Mouse (Mus musculus) forebrain, embryonic 14.5 days (tissue): ENCODE measurements at regions not wholly inside any gene's neighbourhood (a gene's known extent, or its start where the extent isn't known, plus 50 kb on each side); places are given as distances from the start of the nearest gene placed in this dataset.
"Not testable (repeated sequence)": the region's sequence is repeated elsewhere in the genome, so short reads cannot be mapped to it uniquely, and the experiment has no call there.

Experiments
- ATAC-seq: fragments of 200-750 bp; cut with Nextera tagmentation; 2 replicates; pipeline ENCODE4 v1.8.0; 2017; ENCODE audit warnings: mild to moderate bottlenecking, moderate library complexity
- DNase-seq: peaks from one replicate; pipeline ENCODE4 v3.0.0-alpha.2; 2015; ENCODE audit warnings: low spot score
- H3K27ac ChIP-seq: fragments of 300-500 bp; sonication (generic); 2 replicates; pipeline ENCODE4 v1.5.1; 2014; ENCODE audit warnings: low read depth, mild to moderate bottlenecking, control low read depth, low read length, moderate library complexity
- H3K27me3 ChIP-seq: fragments of 300-500 bp; sonication (generic); replicated peaks from 2 replicates; pipeline ENCODE4 v1.6.1; 2014; ENCODE audit warnings: low read length, control low read depth, mixed read lengths; ENCODE audit not compliant: control insufficient read depth, insufficient read depth
- H3K36me3 ChIP-seq: fragments of 300-500 bp; sonication (generic); 2 replicates; pipeline ENCODE4 v1.6.1; 2014; ENCODE audit warnings: low read length, control low read depth; ENCODE audit not compliant: control insufficient read depth, insufficient read depth
- H3K4me1 ChIP-seq: fragments of 300-500 bp; sonication (generic); 2 replicates; pipeline ENCODE4 v1.6.1; 2014; ENCODE audit warnings: antibody characterized with exemption, low read length, control low read depth; ENCODE audit not compliant: control insufficient read depth, insufficient read depth
- H3K4me2 ChIP-seq: fragments of 300-500 bp; sonication (generic); 2 replicates; pipeline ENCODE4 v1.6.1; 2014; ENCODE audit warnings: mild to moderate bottlenecking, control low read depth, low read length
- H3K4me3 ChIP-seq: fragments of 300-500 bp; sonication (generic); 2 replicates; pipeline ENCODE4 v1.5.1; 2014; ENCODE audit warnings: low read depth, low read length, control low read depth
- H3K9ac ChIP-seq: fragments of 300-500 bp; sonication (generic); 2 replicates; pipeline ENCODE4 v1.6.1; 2014; ENCODE audit warnings: mild to moderate bottlenecking, low read length, control low read depth, moderate library complexity
- H3K9me3 ChIP-seq: fragments of 300-500 bp; sonication (generic); replicated peaks from 2 replicates; pipeline ENCODE4 v1.6.1; 2016; ENCODE audit warnings: low read length, control low read depth, mixed read lengths; ENCODE audit not compliant: control insufficient read depth
- WGBS: fragments of 180-500 bp; shearing (Covaris S2); extraction: QIAGEN DNeasy Blood & Tissue Kit; methylation state at CpG from one replicate; pipeline ENCODE4 v1.1.7; 2014; 5-methylcytosine and 5-hydroxymethylcytosine counted together

DNA sequence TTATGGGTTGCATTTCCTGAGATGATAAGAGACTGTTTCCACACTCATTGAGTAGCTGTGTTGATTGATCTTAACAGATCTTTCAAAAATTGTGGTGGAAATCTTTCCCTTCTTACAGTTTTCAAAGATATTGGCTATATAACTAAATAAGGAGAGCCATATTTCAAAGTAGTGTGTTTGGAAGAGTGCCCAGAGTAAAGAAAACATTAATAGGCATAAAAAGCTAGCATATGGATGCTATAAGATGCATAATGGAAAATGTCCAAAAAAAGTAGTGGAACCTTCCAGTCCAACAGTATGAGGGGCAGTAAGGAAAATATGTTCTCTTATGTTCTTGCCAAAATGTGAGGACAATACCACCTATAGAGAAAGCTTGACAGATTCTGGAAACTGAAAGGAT, 137.2 kb upstream of the Speer3 start:
- H3K27me3 ChIP-seq: no peaks in the 10 kb centered on the region

DNA sequence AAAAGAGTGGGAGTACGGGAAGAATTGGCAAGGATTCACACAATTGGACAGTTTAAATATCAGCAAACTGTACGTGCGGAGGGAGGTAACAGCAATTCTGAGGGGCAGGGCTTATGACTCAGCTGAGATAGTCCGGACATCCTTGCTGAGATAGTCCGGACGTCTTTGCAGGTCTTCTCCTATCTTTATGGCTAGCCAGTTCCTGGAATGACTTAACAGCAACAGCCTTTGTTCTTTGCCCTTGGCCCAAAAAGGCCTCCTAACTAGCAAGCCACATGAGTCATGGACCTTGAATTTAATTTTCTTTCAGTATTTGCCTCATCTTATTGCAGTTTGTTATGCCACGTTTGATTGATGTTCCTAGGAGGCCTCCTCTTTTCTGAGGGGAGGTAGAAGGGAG, 133.1 kb upstream of the Speer3 start:
- not testable (repeated sequence) for ATAC-seq, H3K4me3 ChIP-seq, H3K4me1 ChIP-seq, H3K27me3 ChIP-seq, H3K27ac ChIP-seq, H3K9ac ChIP-seq, DNase-seq, H3K4me2 ChIP-seq, H3K9me3 ChIP-seq, H3K36me3 ChIP-seq
- 93% methylated on average over 7 of the region's 7 CpGs for WGBS

More for the DNA sequence above, 137.2 kb upstream of the Speer3 start:
- H3K9me3 ChIP-seq: no peaks in the 10 kb centered on the region
- H3K4me2 ChIP-seq: no peak overlapping the region
- no peaks in the 10 kb centered on the region for H3K4me1 ChIP-seq
- H3K4me3 ChIP-seq: no peak overlapping the region
- H3K36me3 ChIP-seq: no peaks in the 10 kb centered on the region
- H3K27ac ChIP-seq: no peak overlapping the region
- DNase-seq (peak; percentile 57), ATAC-seq (peak; percentile 70; the same call in 1 of the 2 replicates)
- H3K9ac ChIP-seq: no peak overlapping the region

DNA sequence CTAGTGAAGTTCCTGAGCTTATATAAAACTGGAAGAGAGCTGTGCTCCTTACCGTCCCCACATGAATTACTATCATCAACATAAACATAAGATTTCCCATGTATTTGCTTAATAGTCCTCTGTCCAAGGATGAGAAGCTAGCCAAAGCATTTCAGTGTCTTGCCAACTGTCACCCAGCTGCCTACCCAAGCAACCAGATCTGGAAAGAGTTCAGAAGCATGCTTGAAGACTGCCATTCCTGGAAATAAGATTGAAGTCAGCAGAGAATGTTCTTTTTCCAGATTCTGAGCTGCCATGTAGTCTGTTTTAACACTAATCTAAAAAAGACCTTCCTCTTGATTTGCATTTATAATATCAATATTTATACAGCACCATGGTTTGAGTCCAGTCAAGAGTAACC, 131.9 kb upstream of the Speer3 start:
- WGBS: 70% methylated on average over 1 of the region's 1 CpGs
- ATAC-seq (no peak), DNase-seq (no peak)
- Histone ChIP-seq H3K4me1 (no peaks in the 10 kb centered on the region), H3K9ac (no peak overlapping the region), H3K36me3 (no peaks in the 10 kb centered on the region), H3K27ac (no peak overlapping the region), H3K9me3 (no peaks in the 10 kb centered on the region), H3K4me3 (no peak overlapping the region), H3K27me3 (no peaks in the 10 kb centered on the region), H3K4me2 (no peak overlapping the region)

DNA sequence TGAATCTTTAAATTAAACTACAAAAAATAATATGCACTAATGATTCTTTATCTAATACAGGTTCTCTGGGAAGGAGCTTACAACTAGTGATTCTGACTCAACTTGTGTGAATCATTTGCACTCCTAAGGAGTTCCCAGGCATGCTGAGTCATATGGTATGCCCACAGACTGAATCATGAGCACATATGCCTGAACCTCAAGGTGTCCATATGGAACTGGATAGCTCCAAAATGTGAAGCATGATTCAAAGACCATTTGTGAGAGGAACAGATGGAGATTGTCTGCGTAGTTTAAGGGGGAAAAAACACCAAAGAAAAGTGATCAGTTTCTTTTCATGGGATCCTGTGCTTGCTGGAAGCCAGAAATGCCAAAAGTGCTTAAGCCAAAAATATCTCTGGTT, 124.0 kb upstream of the Speer3 start:
- Histone ChIP-seq H3K4me3 (no peak overlapping the region), H3K36me3 (no peaks in the 10 kb centered on the region), H3K9ac (no peak overlapping the region), H3K27me3 (no peaks in the 10 kb centered on the region), H3K9me3 (no peaks in the 10 kb centered on the region), H3K4me1 (no peaks in the 10 kb centered on the region), H3K4me2 (no peak overlapping the region), H3K27ac (no peak overlapping the region)
- ATAC-seq: peak; percentile 58; the same call in 1 of the 2 replicates
- peak; percentile 48 for DNase-seq
- WGBS: 79% methylated on average over 1 of the region's 1 CpGs

DNA sequence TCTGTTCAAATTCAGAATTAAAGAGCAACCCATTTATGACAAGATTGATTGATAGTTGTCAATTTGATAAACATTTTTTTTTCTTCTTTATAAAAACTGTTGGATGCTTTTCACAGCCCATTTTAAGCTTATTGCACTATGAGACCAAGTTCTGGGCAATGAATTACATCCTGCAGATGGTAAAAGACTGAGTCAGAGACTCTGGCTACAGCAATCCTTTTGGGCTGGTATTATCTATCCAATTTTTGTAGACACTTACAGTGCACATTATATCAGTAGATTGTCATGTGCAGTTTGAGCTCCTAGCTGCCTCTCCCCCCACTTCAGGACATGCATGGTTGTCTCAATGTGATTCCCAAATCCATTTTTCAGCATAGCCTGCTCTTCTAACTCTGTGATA, 122.6 kb upstream of the Speer3 start:
- no peak for DNase-seq
- H3K4me1 ChIP-seq: no peaks in the 10 kb centered on the region
- no peak for ATAC-seq

DNA sequence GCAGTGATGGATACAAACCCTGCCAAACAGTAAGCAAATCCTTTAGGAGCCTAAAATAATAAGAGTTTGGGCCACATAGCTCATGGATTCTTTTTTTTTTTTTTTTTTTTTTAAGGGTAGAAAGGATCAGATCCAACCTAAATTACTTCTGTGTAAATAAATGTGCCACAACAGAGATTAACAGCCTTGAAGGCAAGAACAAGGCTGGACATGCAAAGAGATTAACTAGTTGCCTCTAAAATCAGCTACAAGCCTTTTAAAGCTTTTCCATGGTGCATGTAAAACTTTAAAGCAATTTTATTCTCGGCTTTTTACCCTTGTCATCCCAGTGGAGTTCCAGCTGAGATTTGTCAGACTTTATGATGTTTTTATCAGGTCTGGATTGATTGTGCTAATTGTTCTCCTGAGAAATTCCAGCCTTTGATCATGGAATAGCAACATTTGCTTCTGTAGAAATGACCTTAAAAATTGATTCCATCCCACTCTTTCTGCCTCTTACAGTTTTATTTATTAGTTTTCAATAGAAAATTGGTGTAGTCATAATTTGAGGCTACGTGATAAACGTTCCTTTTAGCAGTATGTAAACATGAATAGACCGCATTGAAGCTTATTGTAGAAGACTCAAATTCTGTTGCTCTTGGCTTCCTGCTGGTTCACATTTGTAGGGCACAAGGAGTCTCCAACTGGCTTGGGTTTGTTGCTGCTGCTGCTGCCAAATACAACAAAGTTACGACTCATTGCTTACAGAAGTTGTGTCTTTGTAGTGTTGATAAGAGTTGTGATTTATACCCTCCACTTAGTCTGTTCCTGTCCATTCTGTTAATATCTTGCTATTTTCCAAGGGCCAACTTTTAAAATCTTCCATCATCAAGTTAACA, 100.3 kb upstream of the Speer3 start:
- Histone ChIP-seq H3K4me1 (no peaks in the 10 kb centered on the region), H3K27me3 (no peaks in the 10 kb centered on the region), H3K36me3 (no peaks in the 10 kb centered on the region), H3K4me2 (no peak overlapping the region), H3K4me3 (no peak overlapping the region), H3K9me3 (no peaks in the 10 kb centered on the region), H3K27ac (no peak overlapping the region), H3K9ac (no peak overlapping the region)
- DNase-seq: peak; percentile 31
- ATAC-seq: no peak
- WGBS: 53% methylated on average over 5 of the region's 5 CpGs

More for the DNA sequence above, 122.6 kb upstream of the Speer3 start:
- H3K4me3 ChIP-seq: no peak overlapping the region
- H3K27me3 ChIP-seq: no peaks in the 10 kb centered on the region
- no peaks in the 10 kb centered on the region for H3K9me3 ChIP-seq
- no peak overlapping the region for H3K9ac ChIP-seq
- no peak overlapping the region for H3K27ac ChIP-seq
- H3K36me3 ChIP-seq: no peaks in the 10 kb centered on the region
- H3K4me2 ChIP-seq: no peak overlapping the region

DNA sequence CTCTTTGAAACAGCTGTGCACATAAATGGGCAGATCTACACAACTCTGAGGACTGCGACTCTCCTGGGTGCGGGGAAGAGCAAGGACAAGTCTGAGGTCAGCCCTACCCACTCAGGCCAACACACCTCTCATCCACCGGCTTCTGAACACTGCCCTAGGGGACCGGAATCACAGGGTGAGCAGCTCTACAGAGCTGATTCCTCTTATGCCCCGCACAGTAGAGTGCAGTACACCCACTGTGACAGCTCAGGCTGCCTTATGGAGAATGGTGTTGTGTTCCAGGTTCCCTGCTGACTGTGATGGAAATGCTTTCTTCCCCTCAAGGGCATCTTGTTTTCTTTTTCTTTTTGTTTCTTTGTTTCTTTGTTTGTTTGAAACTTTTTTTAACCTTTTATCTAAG, 96.6 kb upstream of the Speer3 start:
- no peak overlapping the region for H3K4me2 ChIP-seq
- no peak overlapping the region for H3K9ac ChIP-seq
- no peak for ATAC-seq
- H3K9me3 ChIP-seq: no peaks in the 10 kb centered on the region
- no peaks in the 10 kb centered on the region for H3K27me3 ChIP-seq
- no peaks in the 10 kb centered on the region for H3K4me1 ChIP-seq
- H3K27ac ChIP-seq: no peak overlapping the region
- WGBS: 36% methylated on average over 5 of the region's 5 CpGs
- H3K4me3 ChIP-seq: no peak overlapping the region
- no peak for DNase-seq
- no peaks in the 10 kb centered on the region for H3K36me3 ChIP-seq
